Mouse (Mus musculus): ENCODE measurements around the gene Txnip.

- no peak for TF ChIP-seq POLR2A (IDR thresholded peaks at IDR 0.05; ENCODE audit: borderline replicate concordance, control insufficient read depth, low read depth, low read length)
- TF ChIP-seq CTCF (IDR thresholded peaks at IDR 0.05; ENCODE audit: control insufficient read depth, insufficient read depth, low read length), result no peak
Measured at GRCm38 (mm10) chr3:96560881-96561668, 3.3 kb downstream of the Txnip start.
